Mouse (Mus musculus) cerebellum, adult 11 months (tissue): ENCODE data around the gene Slc25a36.

Experiments used
- DNase-seq: peaks from one replicate; pipeline ENCODE4 v3.0.0; 2022

Gene Slc25a36

DNA sequence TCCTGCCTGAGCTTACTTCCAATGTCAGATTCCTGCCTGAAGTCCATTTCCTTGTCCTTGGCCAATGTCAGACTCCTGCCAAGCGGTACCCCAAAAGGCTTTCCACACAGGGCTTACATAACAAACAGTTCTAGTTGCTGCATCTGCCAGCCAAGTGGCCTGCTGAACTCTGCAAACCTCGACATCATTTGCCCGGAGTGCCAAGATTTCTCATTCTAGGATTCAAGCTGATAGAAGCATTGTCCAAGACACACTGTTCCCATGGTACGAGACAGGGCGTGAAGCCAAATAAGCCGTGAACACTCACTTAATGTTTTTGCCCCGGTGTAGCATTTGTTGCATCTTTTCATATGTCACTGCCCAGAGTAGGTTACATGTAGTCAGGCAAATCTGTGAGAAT lies 74.3 kb downstream of the Slc25a36 start:
- no peak for DNase-seq

- no peak for DNase-seq
Observed at GRCm38 (mm10) chr9:97027361-97027760, 83.6 kb downstream of the Slc25a36 start.

- no peak for DNase-seq
Observed at GRCm38 (mm10) chr9:97026006-97026405, 85.0 kb downstream of the Slc25a36 start.
